Mouse (Mus musculus) liver, embryonic 15.5 days (tissue): ENCODE data around the gene Nrg3. TPM values are rescaled to one million over a fixed set of nuclear protein-coding genes. Genes with fewer than 3 reads are reported as not detected.

Source experiments
- ATAC-seq: fragments of 200-750 bp; cut with Nextera tagmentation; 2 replicates; pipeline ENCODE4 v1.8.0; 2017; ENCODE audit warnings: moderate number of reproducible peaks, mild to moderate bottlenecking, moderate library complexity; ENCODE audit not compliant: insufficient read depth
- H3K27ac ChIP-seq: fragments of 300-500 bp; sonication (generic); replicated peaks from 2 replicates; pipeline ENCODE4 v1.5.1; 2015; ENCODE audit warnings: mild to moderate bottlenecking, inconsistent platforms
- H3K27me3 ChIP-seq: fragments of 300-500 bp; sonication (generic); 2 replicates; pipeline ENCODE4 v1.6.1; 2015; ENCODE audit warnings: mild to moderate bottlenecking, inconsistent platforms
- H3K36me3 ChIP-seq: fragments of 300-500 bp; sonication (generic); replicated peaks from 2 replicates; pipeline ENCODE4 v1.6.1; 2015; ENCODE audit warnings: moderate library complexity, mild to moderate bottlenecking, inconsistent platforms
- H3K4me1 ChIP-seq: fragments of 300-500 bp; sonication (generic); replicated peaks from 2 replicates; pipeline ENCODE4 v1.6.1; 2015; ENCODE audit warnings: inconsistent platforms
- H3K4me2 ChIP-seq: fragments of 300-500 bp; sonication (generic); 2 replicates; pipeline ENCODE4 v1.6.1; 2015; ENCODE audit warnings: moderate library complexity, mild to moderate bottlenecking, inconsistent platforms
- H3K4me3 ChIP-seq: fragments of 300-500 bp; sonication (generic); replicated peaks from 2 replicates; pipeline ENCODE4 v1.5.1; 2015; ENCODE audit warnings: mild to moderate bottlenecking, inconsistent platforms
- H3K9ac ChIP-seq: fragments of 300-500 bp; sonication (generic); 2 replicates; pipeline ENCODE4 v1.6.1; 2015; ENCODE audit warnings: moderate library complexity, mild to moderate bottlenecking, inconsistent platforms
- H3K9me3 ChIP-seq: fragments of 300-500 bp; sonication (generic); replicated peaks from 2 replicates; pipeline ENCODE4 v1.6.1; 2016; ENCODE audit warnings: inconsistent platforms
- WGBS: fragments of 180-500 bp; shearing (Covaris S2); methylation state at CpG from one replicate; pipeline ENCODE4 v1.1.7; 2015; ENCODE audit warnings: mixed read lengths; ENCODE audit not compliant: insufficient replicate concordance; 5-methylcytosine and 5-hydroxymethylcytosine counted together
- polyA plus RNA-seq: library from polyadenylated mRNA; unstranded; fragments of >200 nt; fragmentation: Nextera tagmentation; extraction: Ambion mirVana; gene quantifications from 2 replicates; pipeline ENCODE4 v1.2.1, GENCODE M21; 2015

Gene Nrg3
- polyA plus RNA-seq: not detected in 2 replicates

DNA sequence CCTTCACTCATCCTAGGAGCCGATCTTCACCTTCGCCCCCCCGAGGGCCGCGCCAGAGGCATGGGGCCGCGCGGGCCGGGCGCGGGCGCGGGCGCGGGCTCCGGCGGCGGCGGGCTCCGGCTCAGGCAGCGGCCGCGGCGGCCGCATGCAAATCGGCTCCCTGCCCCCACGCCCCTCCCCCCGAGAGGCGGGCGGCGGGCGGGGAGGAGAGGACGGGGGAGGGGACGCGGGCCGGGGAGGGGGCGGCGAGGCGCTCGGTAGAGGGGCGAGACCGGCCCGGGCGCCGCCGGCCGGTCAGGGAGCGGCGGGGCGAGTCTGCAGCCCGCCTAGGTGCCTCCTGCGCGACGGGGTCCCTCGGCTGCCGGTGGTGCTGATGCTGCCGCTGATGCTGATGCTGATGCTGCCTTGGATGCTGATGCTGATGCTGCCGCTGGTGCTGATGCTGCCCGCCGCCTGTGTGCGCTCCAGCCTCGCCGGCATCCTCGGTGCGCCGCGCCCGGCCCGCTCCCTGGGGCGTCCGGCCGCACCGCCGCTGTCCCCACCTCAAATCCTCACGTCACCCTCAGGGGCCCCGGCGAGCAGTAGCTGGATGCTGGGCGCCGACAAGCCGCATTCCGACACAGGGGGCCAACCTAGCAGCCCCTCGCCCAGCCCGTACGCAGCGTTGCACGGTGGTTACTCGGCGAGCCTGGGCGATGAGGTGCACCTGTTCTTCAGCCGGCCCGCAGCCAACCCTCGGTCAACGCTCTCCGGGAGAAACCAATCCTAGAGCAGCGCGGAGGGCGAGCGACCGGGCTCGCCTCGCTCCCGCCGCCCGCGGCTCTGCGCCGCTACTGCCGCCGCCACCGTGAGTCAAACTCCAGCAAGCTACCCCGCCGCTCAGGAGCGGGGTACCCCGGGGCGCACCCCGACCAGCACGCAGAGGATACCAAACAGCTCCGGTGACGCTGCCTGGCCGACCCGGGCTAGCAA lies at the start of gene Nrg3:
TSS of gene Nrg3 (minus strand) at position 299 of the 972 bp plus-strand sequence.
- no peaks in the 10 kb centered on the region for H3K9me3 ChIP-seq
- no peak within 1 kb of the TSS for H3K27ac ChIP-seq
- no peak for ATAC-seq
- peak within 1 kb of the TSS; percentile 15; the same call in 1 of the 2 replicates for H3K4me3 ChIP-seq
- WGBS: 2% methylated on average over 104 of the region's 121 CpGs
- no peak within 1 kb of the TSS for H3K9ac ChIP-seq
- no peaks in the 10 kb centered on the region for H3K36me3 ChIP-seq
- peak within 1 kb of the TSS; percentile 43 for H3K4me2 ChIP-seq
- peaks cover 58% of the 10 kb centered on the region for H3K27me3 ChIP-seq
- no peaks in the 10 kb centered on the region for H3K4me1 ChIP-seq

DNA sequence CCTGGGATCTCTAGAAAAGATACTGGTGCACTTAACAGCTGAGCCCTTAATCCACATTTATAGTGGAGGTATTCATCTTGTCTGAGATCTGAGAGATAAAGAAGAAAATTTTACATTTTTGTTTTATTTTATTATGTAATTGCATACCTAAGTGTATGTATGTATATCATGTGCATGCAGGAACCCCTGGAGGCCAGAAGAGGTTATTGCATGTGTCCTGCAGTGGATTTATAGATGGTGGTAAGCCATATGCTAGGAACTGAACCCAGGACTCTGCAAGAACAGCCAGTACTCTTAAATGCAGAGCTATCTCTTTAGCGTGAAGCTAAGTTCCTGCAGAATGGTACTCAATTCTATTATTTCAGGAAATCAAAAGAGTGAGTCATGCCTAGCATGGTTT lies 36.1 kb upstream of the Nrg3 start:
- no peak overlapping the region for H3K27ac ChIP-seq
- no peak overlapping the region for H3K4me2 ChIP-seq
- H3K9ac ChIP-seq: no peak overlapping the region
- H3K27me3 ChIP-seq: no peaks in the 10 kb centered on the region
- H3K9me3 ChIP-seq: no peaks in the 10 kb centered on the region
- no peaks in the 10 kb centered on the region for H3K4me1 ChIP-seq
- ATAC-seq: no peak
- no peak overlapping the region for H3K4me3 ChIP-seq
- H3K36me3 ChIP-seq: no peaks in the 10 kb centered on the region
- WGBS: 72% methylated on average over 1 of the region's 1 CpGs

DNA sequence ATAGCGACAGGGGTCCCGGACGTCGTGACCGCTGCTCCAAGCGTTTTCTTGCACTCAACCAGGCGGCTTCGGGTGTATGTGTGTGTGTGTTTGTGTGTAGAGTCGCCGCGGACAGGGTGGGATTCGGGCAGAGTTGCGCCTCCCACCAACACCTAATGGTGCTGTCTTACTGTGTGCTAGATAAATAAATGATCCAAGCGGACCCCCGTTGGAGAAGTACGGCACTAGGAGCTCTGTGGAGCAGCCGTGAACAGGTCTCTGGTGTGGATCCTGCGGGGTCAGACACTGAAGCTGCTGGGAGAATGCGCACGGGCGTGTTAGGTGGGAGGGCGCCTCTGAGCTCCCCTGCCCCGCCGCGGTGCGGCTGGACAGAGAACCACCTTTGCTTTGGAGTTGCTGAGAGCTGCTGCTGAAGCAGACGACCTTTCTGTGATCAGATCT lies 903 bp upstream of the Nrg3 start:
- Histone ChIP-seq H3K9ac (no peak overlapping the region), H3K4me2 (no peak overlapping the region), H3K4me3 (no peak overlapping the region), H3K9me3 (no peaks in the 10 kb centered on the region), H3K27ac (no peak overlapping the region), H3K27me3 (peaks cover 58% of the 10 kb centered on the region), H3K4me1 (no peaks in the 10 kb centered on the region), H3K36me3 (no peaks in the 10 kb centered on the region)
- ATAC-seq: no peak
- WGBS: 4% methylated on average over 27 of the region's 27 CpGs

DNA sequence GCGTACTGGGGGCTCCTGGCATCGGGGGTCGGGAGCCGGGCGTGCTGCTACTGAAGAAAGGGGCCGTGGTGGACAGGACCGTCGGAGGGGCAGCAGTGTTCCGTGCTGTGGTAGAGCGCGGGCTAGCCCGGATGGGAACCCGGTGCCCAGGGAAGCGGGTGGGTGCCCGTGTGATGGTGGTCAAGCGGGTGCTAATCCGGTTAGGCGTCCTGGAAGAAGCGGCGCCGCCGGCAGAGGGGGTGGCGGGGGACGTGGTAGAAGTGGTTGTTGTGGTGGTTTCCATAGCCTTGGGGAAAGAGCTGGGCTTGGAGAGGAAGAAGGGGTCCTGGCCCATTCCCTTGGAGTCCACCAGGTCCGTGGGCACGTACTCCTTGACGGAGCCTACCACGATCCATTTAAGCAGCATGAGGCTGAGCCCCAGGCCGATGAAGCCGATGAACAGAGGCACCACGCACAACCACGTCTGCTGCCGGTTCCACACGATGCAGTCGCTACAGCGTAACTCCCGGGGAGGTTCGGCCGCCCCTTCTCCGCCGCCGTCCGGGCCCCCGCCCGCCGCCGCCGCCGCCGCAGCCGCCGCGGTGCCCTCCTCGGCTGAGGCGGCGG lies 639 bp downstream of the Nrg3 start:
- H3K4me3 ChIP-seq: peak overlapping the region; percentile 15; the same call in 1 of the 2 replicates
- no peak for ATAC-seq
- H3K9ac ChIP-seq: no peak overlapping the region
- H3K36me3 ChIP-seq: no peaks in the 10 kb centered on the region
- no peaks in the 10 kb centered on the region for H3K4me1 ChIP-seq
- H3K4me2 ChIP-seq: peak overlapping the region; percentile 43
- H3K9me3 ChIP-seq: no peaks in the 10 kb centered on the region
- WGBS: 5% methylated on average over 56 of the region's 56 CpGs
- no peak overlapping the region for H3K27ac ChIP-seq
- peaks cover 58% of the 10 kb centered on the region for H3K27me3 ChIP-seq

DNA sequence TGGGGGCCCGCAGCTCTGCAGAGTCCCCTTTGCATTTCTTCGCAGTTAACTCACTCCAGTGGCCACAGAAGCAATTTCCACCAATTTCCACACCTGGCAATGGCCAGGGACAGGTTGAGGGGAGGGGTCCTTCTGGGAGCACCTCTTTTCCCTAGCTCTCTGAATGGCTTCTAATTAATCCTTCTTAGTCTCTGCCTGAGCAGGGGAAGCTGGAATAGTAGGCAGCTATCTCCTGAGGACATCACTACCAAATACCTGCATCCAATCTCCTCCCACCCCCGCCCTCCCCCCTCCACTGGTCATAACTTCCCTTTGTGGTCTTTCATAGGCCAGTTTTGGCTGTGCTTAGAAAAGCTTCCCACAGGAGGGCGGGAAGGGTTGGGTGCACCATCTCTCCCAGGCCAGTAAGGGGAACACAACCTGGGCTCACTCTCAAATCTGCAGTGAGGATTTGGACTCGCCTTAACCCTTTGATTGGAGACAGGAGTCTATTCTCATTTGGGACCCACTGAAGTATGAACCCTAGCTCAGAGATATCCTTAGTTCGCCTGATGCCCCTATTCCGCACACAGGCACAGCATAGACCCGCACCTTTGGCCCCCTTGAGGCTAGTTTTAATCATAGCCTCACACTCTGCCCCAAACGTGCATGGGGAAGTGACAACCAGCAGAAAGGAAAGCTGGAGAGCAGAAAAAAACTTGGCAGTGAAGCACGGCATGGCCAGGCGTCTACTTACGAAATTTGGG lies 1.5 kb downstream of the Nrg3 start:
- Histone ChIP-seq H3K4me1 (no peaks in the 10 kb centered on the region), H3K9me3 (no peaks in the 10 kb centered on the region), H3K27ac (no peak overlapping the region), H3K9ac (no peak overlapping the region), H3K36me3 (no peaks in the 10 kb centered on the region), H3K27me3 (peaks cover 58% of the 10 kb centered on the region), H3K4me3 (no peak overlapping the region), H3K4me2 (no peak overlapping the region)
- no peak for ATAC-seq
- WGBS: 8% methylated on average over 12 of the region's 12 CpGs

DNA sequence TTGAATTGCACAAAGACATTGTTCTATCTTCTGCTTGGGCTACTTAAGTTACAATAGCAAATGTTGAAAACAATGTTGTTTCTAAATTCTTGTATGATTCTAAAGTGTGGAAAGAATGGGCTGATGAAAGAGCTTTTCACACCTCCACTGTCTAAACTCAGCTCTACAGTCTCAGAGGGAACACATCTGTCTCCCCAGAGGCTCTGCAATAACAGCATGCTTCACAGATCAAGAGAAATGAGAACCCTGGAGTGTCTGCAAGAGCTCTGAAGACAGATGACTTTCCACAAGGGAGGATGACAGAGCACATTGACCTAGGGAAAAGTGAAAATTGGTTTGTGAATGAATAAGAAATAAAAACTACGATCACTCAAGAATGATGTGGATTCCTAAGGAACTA lies 27.4 kb downstream of the Nrg3 start:
- ATAC-seq: no peak
- Histone ChIP-seq H3K4me3 (no peak overlapping the region), H3K4me2 (no peak overlapping the region), H3K27ac (no peak overlapping the region), H3K36me3 (no peaks in the 10 kb centered on the region), H3K4me1 (no peaks in the 10 kb centered on the region), H3K9ac (no peak overlapping the region), H3K9me3 (no peaks in the 10 kb centered on the region), H3K27me3 (no peaks in the 10 kb centered on the region)
- 52% methylated on average over 1 of the region's 1 CpGs for WGBS

DNA sequence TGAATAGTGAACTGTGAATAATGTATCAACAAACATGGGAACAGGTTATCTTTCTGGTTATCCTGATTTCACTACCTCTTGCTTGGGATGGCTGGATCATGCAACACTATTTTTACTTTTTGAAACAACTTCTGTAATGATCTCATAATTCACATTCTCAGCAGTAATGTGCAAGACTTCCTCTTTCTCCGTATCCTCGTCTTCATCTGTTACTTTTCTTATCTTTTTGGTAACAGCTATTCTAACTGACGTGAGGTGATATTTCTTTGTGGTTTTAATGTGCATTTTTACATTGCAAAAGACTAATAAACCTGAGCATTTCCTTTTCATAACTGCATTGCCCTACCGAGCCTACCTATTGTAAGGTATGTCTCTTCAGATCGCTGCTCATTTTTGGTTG lies 44.4 kb downstream of the Nrg3 start:
- Histone ChIP-seq H3K27me3 (no peaks in the 10 kb centered on the region), H3K9me3 (no peaks in the 10 kb centered on the region), H3K4me3 (no peak overlapping the region), H3K4me2 (no peak overlapping the region), H3K9ac (no peak overlapping the region), H3K27ac (no peak overlapping the region), H3K36me3 (no peaks in the 10 kb centered on the region), H3K4me1 (no peaks in the 10 kb centered on the region)
- 44% methylated on average over 5 of the region's 5 CpGs for WGBS
- no peak for ATAC-seq

DNA sequence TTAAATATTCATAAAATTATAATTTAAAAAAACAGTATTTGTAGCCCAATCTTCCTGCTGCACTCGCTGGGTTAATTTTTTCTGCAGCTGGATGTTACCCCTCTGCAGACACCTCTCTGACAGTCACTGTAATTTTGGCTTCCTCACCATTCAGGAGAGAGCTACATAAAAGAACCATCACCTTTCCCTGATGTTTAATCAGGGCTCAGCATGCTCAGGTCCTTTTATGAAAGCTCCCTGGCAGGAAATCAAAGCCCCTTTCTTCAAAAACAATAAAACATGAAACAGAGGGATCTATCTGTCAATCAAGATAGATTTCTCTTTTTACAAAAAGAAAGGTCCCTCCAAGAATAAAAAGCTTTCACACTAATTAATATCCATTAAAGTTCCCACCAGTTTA lies 51.0 kb downstream of the Nrg3 start:
- Histone ChIP-seq H3K4me2 (no peak overlapping the region), H3K27ac (no peak overlapping the region), H3K36me3 (no peaks in the 10 kb centered on the region), H3K9me3 (no peaks in the 10 kb centered on the region), H3K4me1 (no peaks in the 10 kb centered on the region), H3K9ac (no peak overlapping the region), H3K27me3 (no peaks in the 10 kb centered on the region), H3K4me3 (no peak overlapping the region)
- no peak for ATAC-seq
- WGBS: 51% methylated on average over 1 of the region's 1 CpGs

DNA sequence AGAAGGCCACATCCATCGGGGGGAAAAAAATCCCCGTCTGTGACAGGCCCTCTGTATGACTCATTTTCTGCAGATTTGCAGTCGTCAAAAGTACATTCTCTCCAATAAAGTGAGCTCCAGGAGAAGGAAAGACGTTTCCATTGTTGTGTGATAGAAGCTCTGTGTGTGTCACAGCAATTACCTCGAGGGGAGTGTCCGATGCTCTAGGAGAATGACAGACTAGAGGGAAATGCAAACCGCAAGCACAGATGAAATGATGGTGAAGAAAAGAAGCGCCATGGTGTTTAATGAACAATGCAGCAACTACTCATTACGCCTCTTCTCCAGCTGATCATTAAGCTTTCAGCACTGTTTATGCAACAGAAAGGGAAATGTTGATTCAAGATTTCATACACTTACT lies 59.6 kb downstream of the Nrg3 start:
- H3K36me3 ChIP-seq: no peaks in the 10 kb centered on the region
- no peak overlapping the region for H3K4me2 ChIP-seq
- 54% methylated on average over 9 of the region's 9 CpGs for WGBS
- no peaks in the 10 kb centered on the region for H3K4me1 ChIP-seq
- no peaks in the 10 kb centered on the region for H3K27me3 ChIP-seq
- ATAC-seq: no peak
- H3K9ac ChIP-seq: no peak overlapping the region
- H3K4me3 ChIP-seq: no peak overlapping the region
- no peaks in the 10 kb centered on the region for H3K9me3 ChIP-seq
- H3K27ac ChIP-seq: no peak overlapping the region

DNA sequence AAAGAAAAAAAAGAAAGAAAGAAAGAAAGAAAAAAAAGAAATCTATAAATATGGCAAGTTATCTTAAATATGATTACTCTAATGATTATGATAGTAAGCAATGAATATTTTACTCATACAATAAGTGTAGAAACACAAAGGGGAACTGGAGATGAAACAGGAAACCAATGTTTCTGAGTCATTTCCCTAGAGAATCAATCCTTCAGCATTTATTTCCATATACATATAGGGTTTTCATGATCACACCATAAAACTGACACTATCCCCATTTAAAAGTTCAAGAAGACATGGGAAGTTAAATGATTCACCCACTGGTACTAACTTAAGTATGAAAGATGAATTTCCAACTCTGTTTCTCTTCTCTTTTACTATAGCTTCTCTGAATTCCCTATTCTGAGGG lies 86.0 kb downstream of the Nrg3 start:
- Histone ChIP-seq H3K27me3 (no peaks in the 10 kb centered on the region), H3K27ac (no peak overlapping the region), H3K36me3 (no peaks in the 10 kb centered on the region), H3K4me3 (no peak overlapping the region), H3K4me2 (no peak overlapping the region), H3K4me1 (no peaks in the 10 kb centered on the region), H3K9me3 (no peaks in the 10 kb centered on the region), H3K9ac (no peak overlapping the region)
- ATAC-seq: no peak

DNA sequence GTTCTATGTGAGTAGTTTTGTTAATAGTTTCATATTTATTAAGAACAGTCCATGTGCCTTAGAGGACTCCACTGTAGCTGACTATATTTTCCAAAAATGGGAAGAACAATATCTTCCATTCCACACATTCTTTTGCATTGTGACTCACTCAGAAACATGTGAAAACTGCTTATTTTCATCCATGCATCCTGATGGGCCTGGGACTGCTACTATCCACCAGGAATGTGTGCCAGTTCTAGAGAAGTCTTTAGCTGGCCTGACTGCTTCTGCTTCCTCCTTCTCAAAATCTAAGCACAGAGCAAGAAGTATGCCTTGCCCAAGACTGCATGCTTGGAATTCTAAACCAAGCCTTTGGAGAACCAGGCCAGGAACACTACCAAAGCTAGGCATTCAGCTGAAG lies 91.6 kb downstream of the Nrg3 start:
- no peak overlapping the region for H3K4me2 ChIP-seq
- no peaks in the 10 kb centered on the region for H3K4me1 ChIP-seq
- no peak overlapping the region for H3K27ac ChIP-seq
- ATAC-seq: no peak
- H3K27me3 ChIP-seq: no peaks in the 10 kb centered on the region
- H3K9me3 ChIP-seq: no peaks in the 10 kb centered on the region
- H3K36me3 ChIP-seq: no peaks in the 10 kb centered on the region
- H3K9ac ChIP-seq: no peak overlapping the region
- no peak overlapping the region for H3K4me3 ChIP-seq
